In the genomic region with DNA sequence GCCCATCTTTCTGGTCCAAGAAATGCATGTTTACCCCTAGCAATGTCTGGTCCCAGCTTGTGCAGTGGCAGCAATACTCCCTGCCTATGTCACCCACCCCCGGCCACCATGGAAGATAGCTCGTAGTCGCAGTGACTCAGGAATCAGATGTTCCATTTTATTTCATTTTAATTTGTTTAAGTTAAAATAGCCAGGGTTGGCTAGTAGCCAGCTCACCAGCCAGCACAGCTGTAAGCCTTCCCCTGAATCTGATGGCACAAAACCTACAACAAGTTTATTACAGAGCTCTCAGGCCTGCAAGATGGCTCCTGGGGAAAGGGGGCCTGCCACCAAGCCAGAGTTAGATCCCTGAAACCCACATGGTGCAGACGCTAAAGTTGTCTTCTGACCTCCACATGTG, we compare ENCODE assay signal across 14 mouse cellular contexts.
"Had no signal": no experiment of that assay in that cellular context is flagged by ENCODE, and none has a peak within 500 bp of the region (broad histone marks: within the 10 kb centered on the region; RNA-seq: fewer than 3 reads in every experiment).

No protein-coding gene starts in this region.

- H3K9me3 ChIP-seq: limb, embryonic 12.5 days; liver, embryonic 13.5 days; midbrain, embryonic 15.5 days had no signal

- H3K4me1 ChIP-seq: liver, embryonic 13.5 days had no signal

- H3K9ac ChIP-seq: limb, embryonic 12.5 days; liver, embryonic 13.5 days; liver, postnatal 0 days had no signal

- H3K36me3 ChIP-seq: limb, embryonic 12.5 days; midbrain, embryonic 15.5 days had no signal

- H3K27ac ChIP-seq: kidney, postnatal 0 days; limb, embryonic 12.5 days; liver, embryonic 13.5 days; stomach, postnatal 0 days had no signal

- ATAC-seq: liver, postnatal 0 days; midbrain, embryonic 15.5 days had no signal

- H3K4me2 ChIP-seq: limb, embryonic 12.5 days; liver, embryonic 13.5 days had no signal

- H3K4me3 ChIP-seq: limb, embryonic 12.5 days; liver, embryonic 13.5 days had no signal

- DNase-seq: kidney, adult 11 months; kidney, adult 9 months; kidney, postnatal 36 days; layer of hippocampus, adult 9-11 months; layer of hippocampus, postnatal 36 days; liver; liver, embryonic 13.5 days; liver, postnatal 0 days; thymus, adult 18-20 months; thymus, postnatal 25 days had no signal

- H3K27me3 ChIP-seq: liver, embryonic 13.5 days; midbrain, embryonic 15.5 days had no signal
